Mouse (Mus musculus): ENCODE measurements at regions not wholly inside any gene's neighbourhood (a gene's known extent, or its start where the extent isn't known, plus 50 kb on each side); places are given as distances from the start of the nearest gene placed in this dataset.

GRCm38 (mm10) chr7:40805211-40805610 lies 92.9 kb upstream of the Vstm2b start:
- no peak for TF ChIP-seq HCFC1 (IDR thresholded peaks at IDR 0.05; ENCODE audit: borderline replicate concordance, insufficient read depth, low read length)
- TF ChIP-seq ZC3H11A (IDR thresholded peaks at IDR 0.05; ENCODE audit: borderline replicate concordance, low read depth, low read length): no peak
- TF ChIP-seq CHD2 (IDR thresholded peaks at IDR 0.05; ENCODE audit: low read depth, low read length): no peak
- no peak for TF ChIP-seq MAFK (IDR thresholded peaks at IDR 0.05; ENCODE audit: insufficient read depth, low read depth, low read length)
- TF ChIP-seq ZNF384 (IDR thresholded peaks at IDR 0.05; ENCODE audit: low read depth, low read length): no peak
- H3K9me3 ChIP-seq (ENCODE audit: control insufficient read depth, insufficient read depth, low read depth, low read length): no peaks in the 10 kb centered on the region; the same call in 1 of the 2 replicates
- in situ Hi-C loops (cut with MboI; ENCODE audit: low sequenced_read_pairs in 2 of 2, unreplicated experiment in 2 of 2): loop anchor here in 1 of 2 experiments (10.0 kb wide), 1 partner anchor 60 kb away; no protein-coding TSS in a partner anchor
- no peak overlapping the region for H3K4me3 ChIP-seq (ENCODE audit: insufficient read depth in 1 of 2, low read depth in 1 of 2, low read length in 2 of 2, poor library complexity in 1 of 2, severe bottlenecking in 1 of 2)
- H3K9ac ChIP-seq (ENCODE audit: insufficient read depth, low read depth, low read length, poor library complexity, severe bottlenecking): no peak overlapping the region
- H3K27ac ChIP-seq (ENCODE audit: insufficient read depth, low read depth, low read length, poor library complexity, severe bottlenecking): no peak overlapping the region
- no peaks in the 10 kb centered on the region for H3K36me3 ChIP-seq (ENCODE audit: control insufficient read depth, insufficient read depth, low read length, poor library complexity, severe bottlenecking)
- no peaks in the 10 kb centered on the region for H3K4me1 ChIP-seq (ENCODE audit: control insufficient read depth in 2 of 2, insufficient read depth in 2 of 2, low read length in 2 of 2, poor library complexity in 1 of 2)
- DNase-seq (ENCODE audit: low read depth, low spot score): no peak

GRCm38 (mm10) chr7:40805866-40806265 lies 92.3 kb upstream of the Vstm2b start:
- Histone ChIP-seq H3K27ac (ENCODE audit: insufficient read depth, low read depth, low read length, poor library complexity, severe bottlenecking) (no peak overlapping the region), H3K9ac (ENCODE audit: insufficient read depth, low read depth, low read length, poor library complexity, severe bottlenecking) (no peak overlapping the region), H3K4me3 (ENCODE audit: insufficient read depth in 1 of 2, low read depth in 1 of 2, low read length in 2 of 2, poor library complexity in 1 of 2, severe bottlenecking in 1 of 2) (no peak overlapping the region), H3K4me1 (ENCODE audit: control insufficient read depth in 2 of 2, insufficient read depth in 2 of 2, low read length in 2 of 2, poor library complexity in 1 of 2) (no peaks in the 10 kb centered on the region), H3K9me3 (ENCODE audit: control insufficient read depth, insufficient read depth, low read depth, low read length) (no peaks in the 10 kb centered on the region), H3K36me3 (ENCODE audit: control insufficient read depth, insufficient read depth, low read length, poor library complexity, severe bottlenecking) (no peaks in the 10 kb centered on the region)
- TF ChIP-seq ZNF384 (IDR thresholded peaks at IDR 0.05; ENCODE audit: low read depth, low read length) (no peak), HCFC1 (IDR thresholded peaks at IDR 0.05; ENCODE audit: borderline replicate concordance, insufficient read depth, low read length) (no peak), MAFK (IDR thresholded peaks at IDR 0.05; ENCODE audit: insufficient read depth, low read depth, low read length) (no peak), CHD2 (IDR thresholded peaks at IDR 0.05; ENCODE audit: low read depth, low read length) (no peak), ZC3H11A (IDR thresholded peaks at IDR 0.05; ENCODE audit: borderline replicate concordance, low read depth, low read length) (no peak)
- DNase-seq (ENCODE audit: low read depth, low spot score): no peak
- in situ Hi-C loops (cut with MboI; ENCODE audit: low sequenced_read_pairs in 2 of 2, unreplicated experiment in 2 of 2): loop anchor here in 1 of 2 experiments (10.0 kb wide), 1 partner anchor 61 kb away; no protein-coding TSS in a partner anchor

- no peaks in the 10 kb centered on the region for H3K9me3 ChIP-seq (ENCODE audit: control insufficient read depth, insufficient read depth, low read depth, low read length)
- no peak overlapping the region for H3K27ac ChIP-seq (ENCODE audit: insufficient read depth, low read depth, low read length, poor library complexity, severe bottlenecking)
- TF ChIP-seq ZNF384 (IDR thresholded peaks at IDR 0.05; ENCODE audit: low read depth, low read length): no peak
- TF ChIP-seq ZC3H11A (IDR thresholded peaks at IDR 0.05; ENCODE audit: borderline replicate concordance, low read depth, low read length): no peak
- no peak for TF ChIP-seq CHD2 (IDR thresholded peaks at IDR 0.05; ENCODE audit: low read depth, low read length)
- no peak for TF ChIP-seq HCFC1 (IDR thresholded peaks at IDR 0.05; ENCODE audit: borderline replicate concordance, insufficient read depth, low read length)
- no peak for TF ChIP-seq MAFK (IDR thresholded peaks at IDR 0.05; ENCODE audit: insufficient read depth, low read depth, low read length)
- H3K36me3 ChIP-seq (ENCODE audit: control insufficient read depth, insufficient read depth, low read length, poor library complexity, severe bottlenecking): no peaks in the 10 kb centered on the region
- DNase-seq (ENCODE audit: low read depth, low spot score): no peak
- H3K4me1 ChIP-seq (ENCODE audit: control insufficient read depth in 2 of 2, insufficient read depth in 2 of 2, low read length in 2 of 2, poor library complexity in 1 of 2): no peaks in the 10 kb centered on the region
- H3K9ac ChIP-seq (ENCODE audit: insufficient read depth, low read depth, low read length, poor library complexity, severe bottlenecking): no peak overlapping the region
- H3K4me3 ChIP-seq (ENCODE audit: insufficient read depth in 1 of 2, low read depth in 1 of 2, low read length in 2 of 2, poor library complexity in 1 of 2, severe bottlenecking in 1 of 2): no peak overlapping the region
- in situ Hi-C loops (cut with MboI; ENCODE audit: low sequenced_read_pairs in 2 of 2, unreplicated experiment in 2 of 2): no loop called here
Observed at GRCm38 (mm10) chr7:40812952-40813351, 85.2 kb upstream of the Vstm2b start.

GRCm38 (mm10) chr7:40825141-40825742 lies 72.9 kb upstream of the Vstm2b start:
- H3K4me3 ChIP-seq (ENCODE audit: insufficient read depth in 1 of 2, low read depth in 1 of 2, low read length in 2 of 2, poor library complexity in 1 of 2, severe bottlenecking in 1 of 2): no peak overlapping the region
- no peaks in the 10 kb centered on the region for H3K4me1 ChIP-seq (ENCODE audit: control insufficient read depth in 2 of 2, insufficient read depth in 2 of 2, low read length in 2 of 2, poor library complexity in 1 of 2)
- no peak for DNase-seq (ENCODE audit: low read depth, low spot score)
- H3K9ac ChIP-seq (ENCODE audit: insufficient read depth, low read depth, low read length, poor library complexity, severe bottlenecking): no peak overlapping the region
- TF ChIP-seq ZNF384 (IDR thresholded peaks at IDR 0.05; ENCODE audit: low read depth, low read length) (no peak), MAFK (IDR thresholded peaks at IDR 0.05; ENCODE audit: insufficient read depth, low read depth, low read length) (no peak), CHD2 (IDR thresholded peaks at IDR 0.05; ENCODE audit: low read depth, low read length) (no peak), HCFC1 (IDR thresholded peaks at IDR 0.05; ENCODE audit: borderline replicate concordance, insufficient read depth, low read length) (no peak), ZC3H11A (IDR thresholded peaks at IDR 0.05; ENCODE audit: borderline replicate concordance, low read depth, low read length) (no peak)
- H3K9me3 ChIP-seq (ENCODE audit: control insufficient read depth, insufficient read depth, low read depth, low read length): no peaks in the 10 kb centered on the region
- H3K36me3 ChIP-seq (ENCODE audit: control insufficient read depth, insufficient read depth, low read length, poor library complexity, severe bottlenecking): no peaks in the 10 kb centered on the region
- in situ Hi-C loops (cut with MboI; ENCODE audit: low sequenced_read_pairs in 2 of 2, unreplicated experiment in 2 of 2): no loop called here
- H3K27ac ChIP-seq (ENCODE audit: insufficient read depth, low read depth, low read length, poor library complexity, severe bottlenecking): no peak overlapping the region
